Mouse (Mus musculus): Measurements from ENCODE around the gene Cln5. TPM values are rescaled to one million over a fixed set of nuclear protein-coding genes. Genes with fewer than 3 reads are reported as not detected.
A peak's percentile ranks its signal among the peaks of the same experiment; 100 is the strongest.

Cln5 gene
- polyA plus RNA-seq, 1 experiment = 3.2 TPM

- no peaks in the 10 kb centered on the region for H3K27me3 ChIP-seq (ENCODE audit: control insufficient read depth, insufficient read depth, low read length)
- H3K4me1 ChIP-seq (ENCODE audit: control insufficient read depth, insufficient read depth, low read length) = peaks cover 3% of the 10 kb centered on the region
- peak overlapping the region; percentile 84 for H3K4me3 ChIP-seq (ENCODE audit: control insufficient read depth, low read depth, low read length)
- TF ChIP-seq POLR2A (IDR thresholded peaks at IDR 0.05; ENCODE audit: control insufficient read depth, low read depth, low read length) (no peak), CTCF (IDR thresholded peaks at IDR 0.05; ENCODE audit: control insufficient read depth, insufficient read depth, insufficient replicate concordance, low read depth, low read length) (no peak)
- 0 out of 2 replicates have a peak overlapping the region, but pooled peaks have one; percentile 5 for H3K27ac ChIP-seq (ENCODE audit: control insufficient read depth, insufficient read depth, low read depth, low read length)
- no peaks in the 10 kb centered on the region for H3K36me3 ChIP-seq (ENCODE audit: control insufficient read depth, insufficient read depth, low read length)
Observed at GRCm38 (mm10) chr14:103070790-103071189, 774 bp downstream of the Cln5 start.

- Histone ChIP-seq H3K4me1 (ENCODE audit: control insufficient read depth, insufficient read depth, low read length) (peaks cover 3% of the 10 kb centered on the region), H3K36me3 (ENCODE audit: control insufficient read depth, insufficient read depth, low read length) (no peaks in the 10 kb centered on the region), H3K4me3 (ENCODE audit: control insufficient read depth, low read depth, low read length) (no peak overlapping the region), H3K27ac (ENCODE audit: control insufficient read depth, insufficient read depth, low read depth, low read length) (no peak overlapping the region), H3K27me3 (ENCODE audit: control insufficient read depth, insufficient read depth, low read length) (no peaks in the 10 kb centered on the region)
- TF ChIP-seq POLR2A (IDR thresholded peaks at IDR 0.05; ENCODE audit: control insufficient read depth, low read depth, low read length) (no peak), CTCF (IDR thresholded peaks at IDR 0.05; ENCODE audit: control insufficient read depth, insufficient read depth, insufficient replicate concordance, low read depth, low read length) (no peak)
Observed at GRCm38 (mm10) chr14:103071471-103071870, 1.5 kb downstream of the Cln5 start.

- no peaks in the 10 kb centered on the region for H3K36me3 ChIP-seq (ENCODE audit: control insufficient read depth, insufficient read depth, low read length)
- TF ChIP-seq CTCF (IDR thresholded peaks at IDR 0.05; ENCODE audit: control insufficient read depth, insufficient read depth, insufficient replicate concordance, low read depth, low read length) (no peak), POLR2A (IDR thresholded peaks at IDR 0.05; ENCODE audit: control insufficient read depth, low read depth, low read length) (no peak)
- H3K4me1 ChIP-seq (ENCODE audit: control insufficient read depth, insufficient read depth, low read length) = peaks cover 3% of the 10 kb centered on the region
- H3K27me3 ChIP-seq (ENCODE audit: control insufficient read depth, insufficient read depth, low read length) = no peaks in the 10 kb centered on the region
- H3K4me3 ChIP-seq (ENCODE audit: control insufficient read depth, low read depth, low read length) = no peak overlapping the region
- no peak overlapping the region for H3K27ac ChIP-seq (ENCODE audit: control insufficient read depth, insufficient read depth, low read depth, low read length)
Observed at GRCm38 (mm10) chr14:103072731-103073130, 2.7 kb downstream of the Cln5 start.

GRCm38 (mm10) chr14:103073825-103074224, 3.8 kb downstream of the Cln5 start:
- Histone ChIP-seq H3K27ac (ENCODE audit: control insufficient read depth, insufficient read depth, low read depth, low read length) (no peak overlapping the region), H3K27me3 (ENCODE audit: control insufficient read depth, insufficient read depth, low read length) (no peaks in the 10 kb centered on the region), H3K4me1 (ENCODE audit: control insufficient read depth, insufficient read depth, low read length) (peaks cover 3% of the 10 kb centered on the region), H3K36me3 (ENCODE audit: control insufficient read depth, insufficient read depth, low read length) (no peaks in the 10 kb centered on the region), H3K4me3 (ENCODE audit: control insufficient read depth, low read depth, low read length) (no peak overlapping the region)
- TF ChIP-seq CTCF (IDR thresholded peaks at IDR 0.05; ENCODE audit: control insufficient read depth, insufficient read depth, insufficient replicate concordance, low read depth, low read length) (no peak), POLR2A (IDR thresholded peaks at IDR 0.05; ENCODE audit: control insufficient read depth, low read depth, low read length) (no peak)

- TF ChIP-seq CTCF (IDR thresholded peaks at IDR 0.05; ENCODE audit: control insufficient read depth, insufficient read depth, insufficient replicate concordance, low read depth, low read length) (no peak), POLR2A (IDR thresholded peaks at IDR 0.05; ENCODE audit: control insufficient read depth, low read depth, low read length) (no peak)
- H3K27me3 ChIP-seq (ENCODE audit: control insufficient read depth, insufficient read depth, low read length) = no peaks in the 10 kb centered on the region
- no peak overlapping the region for H3K27ac ChIP-seq (ENCODE audit: control insufficient read depth, insufficient read depth, low read depth, low read length)
- H3K36me3 ChIP-seq (ENCODE audit: control insufficient read depth, insufficient read depth, low read length) = no peaks in the 10 kb centered on the region
- H3K4me3 ChIP-seq (ENCODE audit: control insufficient read depth, low read depth, low read length) = no peak overlapping the region
- peaks cover 3% of the 10 kb centered on the region; the same call in 1 of the 2 replicates for H3K4me1 ChIP-seq (ENCODE audit: control insufficient read depth, insufficient read depth, low read length)
Observed at GRCm38 (mm10) chr14:103075166-103075565, 5.2 kb downstream of the Cln5 start.

- Histone ChIP-seq H3K4me3 (ENCODE audit: control insufficient read depth, low read depth, low read length) (no peak overlapping the region), H3K27me3 (ENCODE audit: control insufficient read depth, insufficient read depth, low read length) (no peaks in the 10 kb centered on the region), H3K4me1 (ENCODE audit: control insufficient read depth, insufficient read depth, low read length) (no peaks in the 10 kb centered on the region), H3K36me3 (ENCODE audit: control insufficient read depth, insufficient read depth, low read length) (no peaks in the 10 kb centered on the region), H3K27ac (ENCODE audit: control insufficient read depth, insufficient read depth, low read depth, low read length) (no peak overlapping the region)
- TF ChIP-seq POLR2A (IDR thresholded peaks at IDR 0.05; ENCODE audit: control insufficient read depth, low read depth, low read length) (no peak), CTCF (IDR thresholded peaks at IDR 0.05; ENCODE audit: control insufficient read depth, insufficient read depth, insufficient replicate concordance, low read depth, low read length) (no peak)
Observed at GRCm38 (mm10) chr14:103077272-103078005, 7.4 kb downstream of the Cln5 start.

GRCm38 (mm10) chr14:103078006-103078912, 8.2 kb downstream of the Cln5 start:
- H3K4me3 ChIP-seq (ENCODE audit: control insufficient read depth, low read depth, low read length) = no peak overlapping the region
- TF ChIP-seq POLR2A (IDR thresholded peaks at IDR 0.05; ENCODE audit: control insufficient read depth, low read depth, low read length) (no peak), CTCF (IDR thresholded peaks at IDR 0.05; ENCODE audit: control insufficient read depth, insufficient read depth, insufficient replicate concordance, low read depth, low read length) (no peak)
- H3K27me3 ChIP-seq (ENCODE audit: control insufficient read depth, insufficient read depth, low read length) = no peaks in the 10 kb centered on the region
- H3K27ac ChIP-seq (ENCODE audit: control insufficient read depth, insufficient read depth, low read depth, low read length) = no peak overlapping the region
- H3K4me1 ChIP-seq (ENCODE audit: control insufficient read depth, insufficient read depth, low read length) = no peaks in the 10 kb centered on the region
- peaks cover 2% of the 10 kb centered on the region; the same call in 1 of the 2 replicates for H3K36me3 ChIP-seq (ENCODE audit: control insufficient read depth, insufficient read depth, low read length)

All from testis, adult 2 months (tissue).